Mouse (Mus musculus) heart, postnatal 0 days (tissue): Measurements from ENCODE around the gene Pcsk2. TPM values are rescaled to one million over a fixed set of nuclear protein-coding genes. Genes with fewer than 3 reads are reported as not detected.

Source experiments
- ATAC-seq: fragments of 200-750 bp; cut with Nextera tagmentation; 2 replicates; pipeline ENCODE4 v1.8.0; 2017; ENCODE audit warnings: low read depth, moderate number of reproducible peaks, moderate library complexity; ENCODE audit not compliant: insufficient read depth
- DNase-seq: peaks from one replicate; pipeline ENCODE4 v3.0.0-alpha.2; 2016; ENCODE audit warnings: low spot score
- H3K27ac ChIP-seq: fragments of 300-500 bp; sonication (generic); 2 replicates; pipeline ENCODE4 v1.5.1; 2014; ENCODE audit warnings: low read depth, mild to moderate bottlenecking
- H3K27me3 ChIP-seq: fragments of 300-500 bp; sonication (generic); 2 replicates; pipeline ENCODE4 v1.6.1; 2014; ENCODE audit warnings: low read length, mixed read lengths; ENCODE audit not compliant: control insufficient read depth, insufficient read depth
- H3K36me3 ChIP-seq: fragments of 300-500 bp; sonication (generic); replicated peaks from 2 replicates; pipeline ENCODE4 v1.6.1; 2014; ENCODE audit warnings: low read length, mixed read lengths; ENCODE audit not compliant: control insufficient read depth, insufficient read depth
- H3K4me1 ChIP-seq: fragments of 300-500 bp; sonication (generic); 2 replicates; pipeline ENCODE4 v1.6.1; 2014; ENCODE audit warnings: antibody characterized with exemption; ENCODE audit not compliant: control insufficient read depth, insufficient read depth
- H3K4me2 ChIP-seq: fragments of 300-500 bp; sonication (generic); 2 replicates; pipeline ENCODE4 v1.6.1; 2014; ENCODE audit warnings: low read depth, mild to moderate bottlenecking, low read length, moderate library complexity
- H3K4me3 ChIP-seq: fragments of 300-500 bp; sonication (generic); 2 replicates; pipeline ENCODE4 v1.5.1; 2014; ENCODE audit warnings: low read depth, low read length
- H3K9ac ChIP-seq: fragments of 300-500 bp; sonication (generic); replicated peaks from 2 replicates; pipeline ENCODE4 v1.6.1; 2014; ENCODE audit warnings: low read depth, low read length, mixed read lengths
- H3K9me3 ChIP-seq: fragments of 300-500 bp; sonication (generic); replicated peaks from 2 replicates; pipeline ENCODE4 v1.6.1; 2016; ENCODE audit warnings: low read length; ENCODE audit not compliant: control insufficient read depth
- CTCF ChIP-seq: IDR thresholded peaks from 2 replicates; pipeline ENCODE4 v1.5.1; 2016; ENCODE audit warnings: antibody characterized with exemption, control low read depth, low read depth
- EP300 ChIP-seq: IDR thresholded peaks from 2 replicates; pipeline ENCODE4 v1.6.1; 2016; ENCODE audit warnings: antibody characterized with exemption, low read depth
- WGBS: fragments of 180-500 bp; shearing (Covaris S2); extraction: QIAGEN DNeasy Blood & Tissue Kit; methylation state at CpG from one replicate; pipeline ENCODE4 v1.1.7; 2014; 5-methylcytosine and 5-hydroxymethylcytosine counted together
- polyA plus RNA-seq: library from polyadenylated mRNA; unstranded; fragments of >200 nt; fragmentation: Nextera tagmentation; extraction: Ambion mirVana; gene quantifications from 2 replicates; pipeline ENCODE4 v1.2.1, GENCODE M21; 2015
- total RNA-seq: library from RNA; depleted of rRNA; stranded (reverse); fragments of >200 nt; gene quantifications from 2 replicates; pipeline ENCODE4 v1.2.3, GENCODE M21; 2014; ENCODE audit warnings: low replicate concordance; rRNA removed

Pcsk2 gene
- total RNA-seq (not detected in 2 replicates), polyA plus RNA-seq (0.05 TPM in 1 of 2 replicates, not detected in the other)

DNA sequence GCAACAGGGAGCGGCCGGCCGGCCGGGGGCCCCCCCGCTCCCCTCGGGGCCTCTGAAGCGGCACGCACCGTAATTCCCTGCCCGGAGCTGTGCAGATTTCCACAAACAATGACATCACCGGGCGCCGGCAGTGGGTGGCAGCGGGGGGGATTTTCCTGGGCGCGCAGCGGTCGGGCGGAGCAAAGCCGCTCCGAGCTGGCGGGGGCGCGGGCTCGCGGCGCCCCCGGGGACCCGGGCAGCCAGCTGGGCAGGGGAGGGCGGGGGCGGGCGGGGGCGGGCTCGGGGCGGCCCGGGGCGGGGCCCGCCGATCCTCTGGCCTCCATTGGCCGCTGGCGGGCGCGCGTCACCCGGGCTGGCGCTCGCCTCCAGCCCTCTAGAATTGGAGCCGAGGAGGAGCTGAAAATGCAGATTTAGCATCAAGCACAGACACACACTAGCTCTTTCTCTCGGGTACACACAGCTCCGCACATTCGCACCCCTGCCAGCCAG lies at the start of gene Pcsk2:
TSS of gene Pcsk2 (plus strand) at position 399 of the 489 bp plus-strand sequence.
- Histone ChIP-seq H3K27ac (no peak within 1 kb of the TSS), H3K4me2 (peak within 1 kb of the TSS; percentile 75), H3K9me3 (no peaks in the 10 kb centered on the region), H3K27me3 (peaks cover 47% of the 10 kb centered on the region), H3K36me3 (no peaks in the 10 kb centered on the region), H3K4me3 (peak within 1 kb of the TSS; percentile 50), H3K4me1 (peaks cover 5% of the 10 kb centered on the region; the same call in 1 of the 2 replicates), H3K9ac (no peak within 1 kb of the TSS)
- ATAC-seq = no peak; the same call in 1 of the 2 replicates
- 1% methylated on average over 26 of the region's 51 CpGs for WGBS
- peak; percentile 6 for DNase-seq
- TF ChIP-seq CTCF (no peak), EP300 (no peak)

- WGBS = 77% methylated on average over 9 of the region's 9 CpGs
- no peak for ATAC-seq
- H3K4me2 ChIP-seq = no peak overlapping the region
- H3K9me3 ChIP-seq = no peaks in the 10 kb centered on the region
- no peak overlapping the region for H3K9ac ChIP-seq
- H3K4me1 ChIP-seq = no peaks in the 10 kb centered on the region
- no peaks in the 10 kb centered on the region for H3K36me3 ChIP-seq
- H3K27me3 ChIP-seq = no peaks in the 10 kb centered on the region
- H3K27ac ChIP-seq = no peak overlapping the region
- DNase-seq = no peak
- H3K4me3 ChIP-seq = no peak overlapping the region
- no peak for TF ChIP-seq EP300
- TF ChIP-seq CTCF = no peak
Observed at GRCm38 (mm10) chr2:143500845-143501244, 45.1 kb upstream of the Pcsk2 start.

DNA sequence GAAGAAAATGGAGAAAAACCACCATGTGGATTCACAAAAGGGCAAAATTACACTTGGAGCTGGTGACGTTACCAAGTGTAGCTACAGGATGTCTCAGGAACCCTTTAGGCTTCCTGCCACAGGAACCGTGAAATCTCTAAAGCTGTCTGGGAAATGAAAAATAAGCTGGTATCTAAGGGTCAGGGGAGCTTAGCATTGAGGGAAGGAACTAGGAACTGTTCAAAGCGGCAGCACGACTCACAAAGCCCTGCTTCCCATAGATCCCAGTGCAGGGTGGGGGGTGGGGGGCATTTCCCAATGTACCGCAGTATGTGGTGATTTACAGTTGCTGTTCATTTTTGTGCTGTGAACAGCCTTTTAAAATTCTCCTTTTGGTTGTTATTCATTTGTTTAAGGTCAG lies 44.2 kb upstream of the Pcsk2 start:
- Histone ChIP-seq H3K36me3 (no peaks in the 10 kb centered on the region), H3K9me3 (no peaks in the 10 kb centered on the region), H3K4me2 (no peak overlapping the region), H3K4me3 (no peak overlapping the region), H3K27me3 (no peaks in the 10 kb centered on the region), H3K4me1 (no peaks in the 10 kb centered on the region), H3K27ac (no peak overlapping the region), H3K9ac (no peak overlapping the region)
- no peak for DNase-seq
- ATAC-seq = no peak
- TF ChIP-seq CTCF (no peak), EP300 (no peak)
- WGBS = 51% methylated on average over 5 of the region's 5 CpGs

- no peaks in the 10 kb centered on the region for H3K36me3 ChIP-seq
- H3K27me3 ChIP-seq = no peaks in the 10 kb centered on the region
- ATAC-seq = no peak
- H3K4me2 ChIP-seq = no peak overlapping the region
- no peak for DNase-seq
- H3K27ac ChIP-seq = no peak overlapping the region
- H3K9me3 ChIP-seq = no peaks in the 10 kb centered on the region
- H3K9ac ChIP-seq = no peak overlapping the region
- TF ChIP-seq EP300 (no peak), CTCF (no peak)
- no peak overlapping the region for H3K4me3 ChIP-seq
- WGBS = 77% methylated on average over 3 of the region's 3 CpGs
- no peaks in the 10 kb centered on the region for H3K4me1 ChIP-seq
Observed at GRCm38 (mm10) chr2:143502203-143502602, 43.8 kb upstream of the Pcsk2 start.

GRCm38 (mm10) chr2:143536485-143536884 lies 9.5 kb upstream of the Pcsk2 start:
- no peaks in the 10 kb centered on the region for H3K36me3 ChIP-seq
- 10% methylated on average over 3 of the region's 3 CpGs for WGBS
- TF ChIP-seq EP300 = no peak
- no peak for TF ChIP-seq CTCF
- H3K4me3 ChIP-seq = no peak overlapping the region
- no peaks in the 10 kb centered on the region for H3K4me1 ChIP-seq
- DNase-seq = peak; percentile 27
- H3K27ac ChIP-seq = no peak overlapping the region
- H3K27me3 ChIP-seq = no peaks in the 10 kb centered on the region
- no peak overlapping the region for H3K9ac ChIP-seq
- H3K9me3 ChIP-seq = no peaks in the 10 kb centered on the region
- ATAC-seq = no peak
- H3K4me2 ChIP-seq = no peak overlapping the region

DNA sequence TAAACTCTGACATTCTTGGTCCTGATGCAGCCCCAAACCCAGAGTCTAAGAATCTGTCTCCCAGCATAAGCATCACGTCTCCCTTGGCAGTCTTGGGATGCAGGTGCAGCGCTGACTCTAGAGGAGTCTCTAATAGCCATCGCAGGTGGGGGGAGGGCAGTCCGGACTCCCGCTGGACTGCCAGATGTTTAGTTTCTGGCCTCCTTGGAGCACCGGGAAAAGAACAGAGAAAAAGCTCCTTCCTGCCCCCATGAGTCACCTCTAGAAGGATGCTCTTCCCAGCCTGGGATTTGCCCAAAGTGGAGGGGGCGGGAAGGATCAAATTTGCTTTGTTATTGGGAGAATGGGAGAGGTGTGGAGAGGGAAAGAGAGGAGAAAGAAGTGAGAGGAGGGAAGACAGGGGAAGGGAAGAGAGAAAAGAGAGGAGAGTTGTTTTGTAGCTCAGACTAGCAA lies 631 bp upstream of the Pcsk2 start:
- Histone ChIP-seq H3K9ac (no peak overlapping the region), H3K27me3 (peaks cover 47% of the 10 kb centered on the region)

More for the DNA sequence above, 631 bp upstream of the Pcsk2 start:
- peak overlapping the region; percentile 50 for H3K4me3 ChIP-seq
- H3K9me3 ChIP-seq = no peaks in the 10 kb centered on the region
- TF ChIP-seq EP300 = no peak
- no peak for TF ChIP-seq CTCF
- H3K4me2 ChIP-seq = peak overlapping the region; percentile 75
- peaks cover 5% of the 10 kb centered on the region; the same call in 1 of the 2 replicates for H3K4me1 ChIP-seq
- ATAC-seq (no peak), DNase-seq (no peak)
- H3K27ac ChIP-seq = no peak overlapping the region
- H3K36me3 ChIP-seq = no peaks in the 10 kb centered on the region
- WGBS = 2% methylated on average over 7 of the region's 7 CpGs
